Comparison of ENCODE assay signal across 20 mouse cellular contexts in the genomic region with DNA sequence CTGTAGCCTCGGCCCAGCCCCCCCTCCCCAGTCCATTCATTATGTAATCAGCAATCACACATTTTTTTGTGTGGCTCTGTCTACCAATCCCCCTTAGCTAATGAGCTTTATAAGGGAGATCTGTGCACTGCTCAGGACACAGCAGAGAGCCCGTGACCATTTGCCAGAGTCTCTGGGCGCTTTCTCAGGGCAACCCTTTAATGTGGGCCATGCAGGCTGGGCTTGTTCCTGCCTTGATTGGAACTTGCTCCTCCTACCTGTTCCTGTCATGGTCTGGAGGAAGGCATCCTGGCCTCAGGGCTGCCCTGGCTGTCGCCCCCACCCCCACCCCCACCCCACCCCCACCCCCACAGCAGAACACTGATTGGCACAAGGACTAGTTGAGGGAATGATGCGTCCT. TPM values are rescaled to one million over a fixed set of nuclear protein-coding genes. Genes with fewer than 3 reads are reported as not detected.
DNase-seq lines count a peak whose midpoint lies in the region; ATAC-seq and TF ChIP-seq lines count a peak whose summit lies in the region.
"Had no signal": no experiment of that assay in that cellular context is flagged by ENCODE, and none has a peak within 500 bp of the region (broad histone marks: within the 10 kb centered on the region; RNA-seq: fewer than 3 reads in every experiment).

No protein-coding gene starts in this region.

- no peak for TF ChIP-seq CTCF in stomach, postnatal 0 days (IDR thresholded peaks at IDR 0.05; ENCODE audit: low read depth)

- H3K36me3 ChIP-seq in kidney, embryonic 16.5 days (ENCODE audit: insufficient read depth, low read length): no peaks in the 10 kb centered on the region
- no peaks in the 10 kb centered on the region for H3K36me3 ChIP-seq in limb, embryonic 10.5 days
- no peaks in the 10 kb centered on the region for H3K36me3 ChIP-seq in stomach, postnatal 0 days (ENCODE audit: control insufficient read depth, insufficient read depth, low read length)
- H3K36me3 ChIP-seq: embryonic facial prominence, embryonic 15.5 days; heart, embryonic 10.5 days; hindbrain, embryonic 15.5 days; intestine, embryonic 15.5 days; neural tube, embryonic 13.5 days had no signal

- H3K9me3 ChIP-seq in kidney, embryonic 16.5 days (ENCODE audit: low read length): no peaks in the 10 kb centered on the region
- no peaks in the 10 kb centered on the region for H3K9me3 ChIP-seq in limb, embryonic 10.5 days (replicated peaks)
- no peaks in the 10 kb centered on the region for H3K9me3 ChIP-seq in stomach, postnatal 0 days (ENCODE audit: control insufficient read depth, low read length)
- H3K9me3 ChIP-seq: embryonic facial prominence, embryonic 15.5 days; heart, embryonic 10.5 days; hindbrain, embryonic 15.5 days; intestine, embryonic 15.5 days; neural tube, embryonic 13.5 days had no signal

- peaks cover 16% of the 10 kb centered on the region; the same call in 1 of the 2 replicates for H3K4me1 ChIP-seq in kidney, embryonic 16.5 days (ENCODE audit: insufficient read depth, low read length)
- H3K4me1 ChIP-seq in limb, embryonic 10.5 days: peaks cover 46% of the 10 kb centered on the region
- H3K4me1 ChIP-seq in stomach, postnatal 0 days (replicated peaks; ENCODE audit: control insufficient read depth, insufficient read depth): no peaks in the 10 kb centered on the region
- H3K4me1 ChIP-seq: hindbrain, embryonic 15.5 days had no signal

- peak; percentile 52; the same call in 1 of the 2 replicates for ATAC-seq in kidney, embryonic 16.5 days (ENCODE audit: low FRiP score, low TSS enrichment)
- no peak for ATAC-seq in stomach, postnatal 0 days (ENCODE audit: low FRiP score, low TSS enrichment)
- ATAC-seq: intestine, embryonic 15.5 days had no signal

- no peak for DNase-seq in kidney, adult 11 months
- peak; percentile 49 for DNase-seq in retina, postnatal 1 day
- DNase-seq in retina, embryonic 14.5 days (ENCODE audit: low spot score): no peak
- DNase-seq in limb, embryonic 10.5 days (ENCODE audit: low spot score): no peak
- no peak for DNase-seq in stomach, postnatal 0 days (ENCODE audit: low spot score)
- DNase-seq in lung, postnatal 10 days: no peak
- DNase-seq: adrenal gland, postnatal 14 days; cerebellum, adult 9-10 months; kidney, postnatal 14 days; right cerebral cortex, adult 18-20 months; right cerebral cortex, postnatal 4 days; thymus, postnatal 25 days had no signal

- H3K27me3 ChIP-seq in kidney, embryonic 16.5 days (ENCODE audit: insufficient read depth, low read length): no peaks in the 10 kb centered on the region
- no peaks in the 10 kb centered on the region for H3K27me3 ChIP-seq in limb, embryonic 10.5 days (ENCODE audit: low read depth, poor library complexity, severe bottlenecking)
- no peaks in the 10 kb centered on the region for H3K27me3 ChIP-seq in stomach, postnatal 0 days (ENCODE audit: control insufficient read depth, insufficient read depth, low read length)
- H3K27me3 ChIP-seq: embryonic facial prominence, embryonic 15.5 days; hindbrain, embryonic 15.5 days; intestine, embryonic 15.5 days; neural tube, embryonic 13.5 days had no signal

- no peak overlapping the region for H3K27ac ChIP-seq in kidney, embryonic 16.5 days (ENCODE audit: low read length)
- H3K27ac ChIP-seq in limb, embryonic 10.5 days: peak overlapping the region; percentile 68
- H3K27ac ChIP-seq in stomach, postnatal 0 days (replicated peaks): no peak overlapping the region
- H3K27ac ChIP-seq: embryonic facial prominence, embryonic 15.5 days; heart, embryonic 10.5 days; hindbrain, embryonic 15.5 days; intestine, embryonic 15.5 days; macrophage; neural tube, embryonic 13.5 days had no signal

- no peak overlapping the region for H3K4me3 ChIP-seq in kidney, embryonic 16.5 days (ENCODE audit: low read length)
- no peak overlapping the region for H3K4me3 ChIP-seq in limb, embryonic 10.5 days
- H3K4me3 ChIP-seq in stomach, postnatal 0 days (ENCODE audit: low read depth, low read length): no peak overlapping the region
- H3K4me3 ChIP-seq: embryonic facial prominence, embryonic 15.5 days; heart, embryonic 10.5 days; hindbrain, embryonic 15.5 days; intestine, embryonic 15.5 days; myocyte; neural tube, embryonic 13.5 days had no signal

- no peak overlapping the region for H3K4me2 ChIP-seq in kidney, embryonic 16.5 days (replicated peaks; ENCODE audit: low read depth, low read length)
- no peak overlapping the region for H3K4me2 ChIP-seq in stomach, postnatal 0 days (replicated peaks; ENCODE audit: low read depth)
- H3K4me2 ChIP-seq: embryonic facial prominence, embryonic 15.5 days; hindbrain, embryonic 15.5 days; intestine, embryonic 15.5 days; neural tube, embryonic 13.5 days had no signal

- 40% methylated on average over 5 of the region's 5 CpGs for WGBS in kidney, embryonic 16.5 days
- 49% methylated on average over 5 of the region's 5 CpGs for WGBS in limb, embryonic 10.5 days
- 53% methylated on average over 5 of the region's 5 CpGs for WGBS in stomach, postnatal 0 days

- H3K9ac ChIP-seq in kidney, embryonic 16.5 days (replicated peaks; ENCODE audit: low read length): no peak overlapping the region
- H3K9ac ChIP-seq in stomach, postnatal 0 days (ENCODE audit: low read length): no peak overlapping the region
- H3K9ac ChIP-seq: embryonic facial prominence, embryonic 15.5 days; hindbrain, embryonic 15.5 days; intestine, embryonic 15.5 days; neural tube, embryonic 13.5 days had no signal

- TF ChIP-seq EP300 in stomach, postnatal 0 days (optimal IDR thresholded peaks at IDR 0.05): no peak

RNA-seq across cellular contexts. Expression of a gene that starts 10.4 kb away (rescaled TPM):
- polyA plus RNA-seq in kidney, embryonic 16.5 days (2015; fragmentation: Nextera tagmentation; extraction: Ambion mirVana): 4.4 and 6.0 TPM in 2 replicates
- 10.4 and 11.5 TPM in 2 replicates for polyA plus RNA-seq in limb, embryonic 10.5 days (2016; fragmentation: Nextera tagmentation; extraction: Ambion mirVana)
- polyA plus RNA-seq in stomach, postnatal 0 days (2015; fragmentation: Nextera tagmentation; extraction: Ambion mirVana): 4.2 and 4.3 TPM in 2 replicates

RNA-seq across cellular contexts. Expression of a gene that starts 22.0 kb away (rescaled TPM):
- 23.0 and 24.3 TPM in 2 replicates for polyA plus RNA-seq in kidney, embryonic 16.5 days (2015; fragmentation: Nextera tagmentation; extraction: Ambion mirVana)
- polyA plus RNA-seq in limb, embryonic 10.5 days (2016; fragmentation: Nextera tagmentation; extraction: Ambion mirVana): 17.9 TPM in 2 replicates
- 23.4 and 25.1 TPM in 2 replicates for polyA plus RNA-seq in stomach, postnatal 0 days (2015; fragmentation: Nextera tagmentation; extraction: Ambion mirVana)

RNA-seq across cellular contexts. Expression of a gene that starts 22.1 kb away (rescaled TPM):
- 17.2 and 19.8 TPM in 2 replicates for polyA plus RNA-seq in kidney, embryonic 16.5 days (2015; fragmentation: Nextera tagmentation; extraction: Ambion mirVana)
- polyA plus RNA-seq in limb, embryonic 10.5 days (2016; fragmentation: Nextera tagmentation; extraction: Ambion mirVana): 17.4 and 18.8 TPM in 2 replicates
- 12.2 and 12.7 TPM in 2 replicates for polyA plus RNA-seq in stomach, postnatal 0 days (2015; fragmentation: Nextera tagmentation; extraction: Ambion mirVana)
